9 mouse cellular contexts compared by ENCODE assay signal in the genomic region with DNA sequence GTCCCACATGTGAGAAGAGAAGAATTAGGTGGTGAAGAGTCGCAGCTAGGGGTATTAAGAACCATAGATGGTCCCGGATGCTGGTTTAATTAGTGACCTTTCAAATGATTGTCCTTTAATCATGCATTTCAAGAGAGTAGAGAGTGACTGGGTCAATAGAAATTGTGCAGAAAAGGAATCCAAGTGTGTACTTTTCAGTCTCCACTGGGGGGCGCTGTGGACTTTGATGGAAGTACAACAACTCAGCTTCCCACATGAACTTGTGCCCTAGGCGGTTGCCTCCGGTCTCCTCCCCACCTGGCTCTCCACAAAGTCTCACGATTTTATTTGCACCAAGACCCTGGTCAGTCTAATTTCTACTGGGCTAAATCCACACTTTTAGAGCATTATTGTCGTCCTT.
DNase-seq lines count a peak whose midpoint lies in the region; ATAC-seq and TF ChIP-seq lines count a peak whose summit lies in the region.
"Had no signal": no experiment of that assay in that cellular context is flagged by ENCODE, and none has a peak within 500 bp of the region (broad histone marks: within the 10 kb centered on the region; RNA-seq: fewer than 3 reads in every experiment).

No protein-coding gene starts in this region.

- TF ChIP-seq CTCF in midbrain, postnatal 0 days (IDR thresholded peaks at IDR 0.05) = peak; percentile 71

- H3K9ac ChIP-seq in midbrain, postnatal 0 days (replicated peaks; ENCODE audit: low read length, poor library complexity, severe bottlenecking) = no peak overlapping the region
- H3K9ac ChIP-seq in midbrain, embryonic 13.5 days (replicated peaks) = no peak overlapping the region
- H3K9ac ChIP-seq: heart, embryonic 13.5 days had no signal

- no peak overlapping the region for H3K27ac ChIP-seq in midbrain, postnatal 0 days (ENCODE audit: low read depth, low read length)
- no peak overlapping the region for H3K27ac ChIP-seq in midbrain, embryonic 13.5 days
- no peak overlapping the region for H3K27ac ChIP-seq in limb, embryonic 10.5 days
- H3K27ac ChIP-seq: heart, embryonic 13.5 days had no signal

- WGBS in midbrain, postnatal 0 days = 47% methylated on average over 7 of the region's 7 CpGs
- WGBS in midbrain, embryonic 13.5 days = 45% methylated on average over 7 of the region's 7 CpGs
- WGBS in limb, embryonic 10.5 days = 49% methylated on average over 7 of the region's 7 CpGs

- no peak overlapping the region for H3K4me3 ChIP-seq in midbrain, postnatal 0 days (ENCODE audit: low read depth, low read length)
- H3K4me3 ChIP-seq in midbrain, embryonic 13.5 days (replicated peaks) = no peak overlapping the region
- no peak overlapping the region for H3K4me3 ChIP-seq in limb, embryonic 10.5 days
- H3K4me3 ChIP-seq: heart, embryonic 13.5 days had no signal

- no peak for ATAC-seq in midbrain, postnatal 0 days (ENCODE audit: low FRiP score)
- no peak for ATAC-seq in midbrain, embryonic 13.5 days

- no peak overlapping the region for H3K4me2 ChIP-seq in midbrain, postnatal 0 days (ENCODE audit: low read depth, low read length, poor library complexity, severe bottlenecking)
- no peak overlapping the region for H3K4me2 ChIP-seq in midbrain, embryonic 13.5 days (replicated peaks)
- H3K4me2 ChIP-seq: heart, embryonic 13.5 days had no signal

- H3K27me3 ChIP-seq in midbrain, postnatal 0 days (ENCODE audit: insufficient read depth, low read length) = no peaks in the 10 kb centered on the region
- H3K27me3 ChIP-seq in midbrain, embryonic 13.5 days = no peaks in the 10 kb centered on the region
- H3K27me3 ChIP-seq in limb, embryonic 10.5 days (ENCODE audit: low read depth, poor library complexity, severe bottlenecking) = no peaks in the 10 kb centered on the region

- no peaks in the 10 kb centered on the region for H3K36me3 ChIP-seq in midbrain, postnatal 0 days (ENCODE audit: insufficient read depth, low read length)
- no peaks in the 10 kb centered on the region for H3K36me3 ChIP-seq in midbrain, embryonic 13.5 days
- H3K36me3 ChIP-seq in limb, embryonic 10.5 days = no peaks in the 10 kb centered on the region
- H3K36me3 ChIP-seq: heart, embryonic 13.5 days had no signal

- no peaks in the 10 kb centered on the region for H3K4me1 ChIP-seq in midbrain, postnatal 0 days (ENCODE audit: insufficient read depth, low read length)
- H3K4me1 ChIP-seq in midbrain, embryonic 13.5 days (replicated peaks) = peaks cover 7% of the 10 kb centered on the region; the same call in 1 of the 2 replicates
- H3K4me1 ChIP-seq in limb, embryonic 10.5 days = peaks cover 7% of the 10 kb centered on the region; the same call in 1 of the 2 replicates

- DNase-seq in midbrain, postnatal 0 days (ENCODE audit: low spot score) = peak; percentile 84
- DNase-seq in adrenal gland, adult (ENCODE audit: inconsistent age in 2 of 2, low spot score in 1 of 2) = peak; percentile 76 to 88
- DNase-seq in embryo, embryonic 10.5 days (ENCODE audit: low spot score) = peak; percentile 79
- DNase-seq in induced T-regulatory cell, adult 2 months (ENCODE audit: low read depth) = peak; percentile 74
- DNase-seq in limb, embryonic 10.5 days (ENCODE audit: low spot score) = peak; percentile 73
- peak; percentile 87 for DNase-seq in right cerebral cortex, postnatal 14 days
- no peak for DNase-seq in urinary bladder, adult 2 months (ENCODE audit: low spot score)

- no peaks in the 10 kb centered on the region for H3K9me3 ChIP-seq in midbrain, postnatal 0 days (ENCODE audit: low read length)
- no peaks in the 10 kb centered on the region for H3K9me3 ChIP-seq in midbrain, embryonic 13.5 days
- H3K9me3 ChIP-seq in limb, embryonic 10.5 days (replicated peaks) = no peaks in the 10 kb centered on the region
- H3K9me3 ChIP-seq: heart, embryonic 13.5 days had no signal
